Mouse (Mus musculus) E14TG2a.4 (cell line): ENCODE data around the gene Sv2c.

Experiments
- CTCF ChIP-seq: conservative IDR thresholded peaks from 2 replicates; pipeline ENCODE4 v1.5.1; 2014; ENCODE audit warnings: low read length
- NANOG ChIP-seq: IDR thresholded peaks from 2 replicates; pipeline ENCODE4 v1.6.1; 2014; ENCODE audit warnings: borderline replicate concordance, low read length, mixed read lengths
- POU5F1 ChIP-seq: IDR thresholded peaks from 2 replicates; pipeline ENCODE4 v1.6.1; 2014; ENCODE audit warnings: low read length, borderline replicate concordance

GRCm38 (mm10) chr13:95943919-95944318, 188.5 kb downstream of the Sv2c start:
- TF ChIP-seq CTCF (no peak), NANOG (no peak), POU5F1 (no peak)
